Mouse (Mus musculus): ENCODE measurements around the gene Nup50.

- TF ChIP-seq POLR2A (IDR thresholded peaks at IDR 0.05; ENCODE audit: control insufficient read depth, extremely low read depth, insufficient read depth, low read length, poor library complexity): no peak
- no peak for TF ChIP-seq CTCF (IDR thresholded peaks at IDR 0.05; ENCODE audit: borderline replicate concordance, control insufficient read depth, extremely low read depth, insufficient read depth, low read length, poor library complexity)
These were observed 36.7 kb downstream of the Nup50 start for GRCm38 (mm10) chr15:84959891-84960290.
